Mouse (Mus musculus): ENCODE data around the gene Wdr34. TPM values are rescaled to one million over a fixed set of nuclear protein-coding genes. Genes with fewer than 3 reads are reported as not detected.
A peak's percentile ranks its signal among the peaks of the same experiment; 100 is the strongest.

Wdr34 gene
- polyA plus RNA-seq, 1 experiment from 2014 or later, result 42.5 TPM

DNA sequence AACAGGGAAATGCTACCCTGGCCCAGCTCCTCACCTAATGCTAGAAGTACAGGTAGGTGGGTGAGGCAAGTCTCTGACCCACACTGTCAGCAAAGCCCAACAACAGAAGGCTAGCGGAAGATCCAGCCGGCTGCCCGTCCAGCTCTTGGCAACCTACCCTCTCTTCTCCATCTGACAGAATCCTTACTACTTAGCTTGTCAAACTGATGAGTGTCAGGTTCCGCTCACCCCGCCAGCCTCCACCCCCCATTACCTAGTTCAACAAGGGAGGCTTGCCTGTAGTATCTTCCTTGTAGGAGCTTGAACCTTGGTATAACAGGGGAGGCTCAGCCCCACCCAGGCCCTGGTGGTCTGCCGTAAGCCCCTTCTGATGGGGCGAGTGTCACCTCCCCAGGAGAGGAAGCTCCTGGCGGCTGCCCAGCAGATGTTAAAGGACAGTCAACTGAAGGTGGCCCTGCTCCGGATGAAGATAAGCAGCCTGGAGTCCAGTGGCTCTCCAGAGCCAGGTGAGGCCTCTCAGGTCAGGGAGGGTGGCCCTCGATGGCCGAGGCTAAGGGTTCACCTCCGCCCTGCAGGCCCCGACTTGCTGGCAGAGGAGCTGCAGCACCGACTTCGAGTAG, 31.6 kb upstream of the Wdr34 start:
- H3K4me3 ChIP-seq (ENCODE audit: low read length), result no peak overlapping the region
- no peaks in the 10 kb centered on the region for H3K27me3 ChIP-seq (ENCODE audit: insufficient read depth, low read length)
- H3K9me3 ChIP-seq (ENCODE audit: low read length), result no peaks in the 10 kb centered on the region
- H3K4me2 ChIP-seq (replicated peaks; ENCODE audit: low read depth, low read length), result no peak overlapping the region
- ATAC-seq (ENCODE audit: low FRiP score, low TSS enrichment), result no peak
- H3K9ac ChIP-seq (replicated peaks; ENCODE audit: low read length), result no peak overlapping the region
- 84% methylated on average over 15 of the region's 15 CpGs for WGBS
- no peaks in the 10 kb centered on the region for H3K36me3 ChIP-seq (ENCODE audit: insufficient read depth, low read length)
- H3K27ac ChIP-seq (ENCODE audit: low read length), result no peak overlapping the region
- peaks cover 18% of the 10 kb centered on the region for H3K4me1 ChIP-seq (ENCODE audit: insufficient read depth, low read length)

DNA sequence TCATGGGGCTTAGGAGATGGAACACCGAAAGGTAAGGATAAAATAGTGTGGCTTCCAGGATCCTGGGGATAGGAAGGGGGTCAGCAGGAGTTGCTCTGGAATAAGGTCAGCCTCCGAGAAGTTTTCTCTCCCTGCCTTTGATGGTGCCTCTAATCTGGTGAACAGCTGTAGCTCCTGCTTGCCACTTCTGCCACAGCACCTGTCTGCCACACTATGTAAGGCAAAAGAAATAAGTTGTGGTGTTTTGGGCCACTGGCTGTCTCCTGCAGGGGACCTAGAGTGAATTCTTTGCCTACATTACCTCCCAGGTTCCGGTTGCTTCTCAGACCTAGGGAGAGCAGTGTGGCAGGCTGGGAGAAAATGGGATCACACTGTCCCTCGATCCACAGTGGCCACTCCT, 30.1 kb upstream of the Wdr34 start:
- H3K4me1 ChIP-seq (ENCODE audit: insufficient read depth, low read length), result peaks cover 14% of the 10 kb centered on the region
- H3K27ac ChIP-seq (ENCODE audit: low read length), result peak overlapping the region; percentile 84
- ATAC-seq (ENCODE audit: low FRiP score, low TSS enrichment), result no peak
- peak overlapping the region; percentile 93 for H3K4me2 ChIP-seq (replicated peaks; ENCODE audit: low read depth, low read length)
- H3K9me3 ChIP-seq (ENCODE audit: low read length), result no peaks in the 10 kb centered on the region
- H3K4me3 ChIP-seq (ENCODE audit: low read length), result peak overlapping the region; percentile 63
- WGBS, result 69% methylated on average over 4 of the region's 4 CpGs
- peaks cover 4% of the 10 kb centered on the region; the same call in 1 of the 2 replicates for H3K36me3 ChIP-seq (ENCODE audit: insufficient read depth, low read length)
- H3K27me3 ChIP-seq (ENCODE audit: insufficient read depth, low read length), result no peaks in the 10 kb centered on the region
- peak overlapping the region; percentile 66 for H3K9ac ChIP-seq (replicated peaks; ENCODE audit: low read length)

DNA sequence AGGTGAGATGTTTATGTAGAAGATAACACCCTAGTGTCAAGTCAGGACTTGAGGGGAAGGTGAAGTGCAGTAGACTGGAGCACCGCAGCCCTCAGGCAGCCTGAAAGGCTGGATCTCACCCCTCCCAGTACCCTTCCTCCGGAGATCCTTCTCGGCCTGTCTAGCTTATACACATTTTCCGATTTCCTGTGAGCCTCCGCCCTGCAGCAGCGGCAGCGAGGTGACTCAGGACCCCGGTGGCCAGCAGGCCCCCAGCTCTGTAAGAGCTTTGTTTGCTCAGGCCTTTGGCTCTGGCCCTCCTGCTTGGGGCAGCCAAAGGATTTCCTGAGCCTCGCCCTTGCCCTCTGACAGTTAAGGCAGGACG, 29.6 kb upstream of the Wdr34 start:
- ATAC-seq (ENCODE audit: low FRiP score, low TSS enrichment), result no peak; the same call in 1 of the 2 replicates
- no peaks in the 10 kb centered on the region for H3K9me3 ChIP-seq (ENCODE audit: low read length)
- peak overlapping the region; percentile 66 for H3K9ac ChIP-seq (replicated peaks; ENCODE audit: low read length)
- peaks cover 7% of the 10 kb centered on the region; the same call in 1 of the 2 replicates for H3K36me3 ChIP-seq (ENCODE audit: insufficient read depth, low read length)
- H3K4me2 ChIP-seq (replicated peaks; ENCODE audit: low read depth, low read length), result peak overlapping the region; percentile 93
- H3K27ac ChIP-seq (ENCODE audit: low read length), result peak overlapping the region; percentile 84
- peaks cover 14% of the 10 kb centered on the region for H3K4me1 ChIP-seq (ENCODE audit: insufficient read depth, low read length)
- WGBS, result 17% methylated on average over 10 of the region's 10 CpGs
- H3K4me3 ChIP-seq (ENCODE audit: low read length), result peak overlapping the region; percentile 63
- H3K27me3 ChIP-seq (ENCODE audit: insufficient read depth, low read length), result no peaks in the 10 kb centered on the region

DNA sequence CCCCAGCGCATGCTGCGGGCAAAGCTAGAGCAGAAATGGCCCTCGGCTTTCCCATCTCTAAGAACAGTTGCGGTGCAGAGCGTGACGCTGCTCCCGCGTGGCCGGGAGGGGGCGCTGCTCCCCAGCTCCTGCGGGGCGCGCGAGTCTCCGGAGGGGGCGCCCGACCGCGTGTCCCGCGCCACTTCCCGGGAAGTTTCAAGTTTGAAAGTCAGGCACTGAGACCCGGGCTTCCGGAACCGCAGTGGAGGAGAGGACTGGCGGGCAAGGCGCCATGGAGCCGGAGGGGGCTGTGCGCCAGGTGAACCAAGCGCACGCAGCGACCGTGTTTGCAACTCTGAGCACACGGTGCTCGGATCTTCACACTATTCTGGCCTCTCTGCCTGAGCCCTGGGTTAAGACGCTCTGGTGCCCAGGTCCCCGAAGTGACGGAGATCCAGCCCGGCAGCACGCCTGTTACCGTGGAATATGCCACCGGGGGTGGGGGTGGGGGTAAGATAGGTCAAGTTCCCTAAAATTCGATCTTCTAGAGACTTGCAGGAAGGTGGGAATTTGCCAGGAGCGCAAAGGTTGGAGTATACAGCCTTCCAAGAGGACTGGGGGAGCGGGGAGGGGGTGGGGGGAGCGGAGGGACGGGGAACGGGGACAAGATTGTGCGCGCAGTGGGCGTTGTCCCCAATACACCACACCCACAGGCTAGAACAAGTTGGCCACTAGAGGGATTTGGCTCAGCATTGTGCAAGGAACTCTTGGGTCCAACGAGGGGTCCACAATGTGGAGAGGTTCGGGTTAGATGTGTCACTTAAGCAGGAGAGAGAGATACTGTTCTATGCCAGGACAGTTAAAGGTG, 29.0 kb upstream of the Wdr34 start, which contains the start of gene Pkn3:
Pkn3 (plus strand) TSS at position 183 of the 847 bp plus-strand sequence.
- peak within 1 kb of the TSS; percentile 84 for H3K27ac ChIP-seq (ENCODE audit: low read length)
- H3K4me2 ChIP-seq (replicated peaks; ENCODE audit: low read depth, low read length), result peak within 1 kb of the TSS; percentile 93
- no peaks in the 10 kb centered on the region for H3K27me3 ChIP-seq (ENCODE audit: insufficient read depth, low read length)
- 0% methylated on average over 53 of the region's 53 CpGs for WGBS
- ATAC-seq (ENCODE audit: low FRiP score, low TSS enrichment), result peak; percentile 83
- H3K4me3 ChIP-seq (ENCODE audit: low read length), result peak within 1 kb of the TSS; percentile 63
- H3K4me1 ChIP-seq (ENCODE audit: insufficient read depth, low read length), result peaks cover 14% of the 10 kb centered on the region
- peak within 1 kb of the TSS; percentile 66 for H3K9ac ChIP-seq (replicated peaks; ENCODE audit: low read length)
- peaks cover 12% of the 10 kb centered on the region for H3K36me3 ChIP-seq (ENCODE audit: insufficient read depth, low read length)
- H3K9me3 ChIP-seq (ENCODE audit: low read length), result no peaks in the 10 kb centered on the region

DNA sequence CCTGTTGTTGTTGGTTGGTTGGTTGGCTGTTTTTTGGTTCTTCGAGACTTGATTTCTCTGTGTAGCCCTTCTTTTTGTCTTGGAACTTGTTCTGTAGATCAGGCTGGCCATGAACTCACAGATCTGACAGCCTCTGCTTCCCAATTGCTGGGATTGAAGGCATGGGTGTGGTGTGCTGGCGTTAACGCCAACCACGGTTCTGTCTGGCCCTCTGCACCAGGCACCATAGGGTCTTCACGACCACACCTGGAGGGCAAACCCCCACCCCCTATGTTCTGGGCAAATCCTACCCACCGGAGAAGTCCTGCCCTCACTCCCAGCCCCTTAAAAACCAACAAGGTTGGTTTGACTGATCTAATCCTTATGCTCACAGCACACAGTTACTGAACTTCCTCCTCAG, 28.3 kb upstream of the Wdr34 start:
- H3K9ac ChIP-seq (replicated peaks; ENCODE audit: low read length), result peak overlapping the region; percentile 42; the same call in 1 of the 2 replicates
- 68% methylated on average over 6 of the region's 6 CpGs for WGBS

DNA sequence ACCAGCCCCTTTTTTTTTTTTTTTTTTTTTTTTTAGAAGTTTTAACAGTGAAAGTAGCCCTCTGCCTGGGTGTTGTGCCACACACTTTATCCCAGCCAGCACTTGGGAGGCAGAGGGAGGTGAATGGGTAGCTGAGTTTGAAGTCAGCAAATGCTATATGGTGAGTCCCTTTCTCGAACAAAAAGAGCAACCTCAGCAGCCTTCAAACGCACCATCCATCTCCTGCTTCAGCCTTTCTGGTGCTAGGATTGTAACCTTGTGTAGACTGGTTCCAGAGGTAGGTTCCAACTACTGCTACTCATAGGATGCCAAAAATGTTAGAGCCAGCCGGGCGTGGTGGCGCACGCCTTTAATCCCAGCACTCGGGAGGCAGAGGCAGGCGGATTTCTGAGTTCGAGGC, 27.8 kb upstream of the Wdr34 start:
- no peak for ATAC-seq (ENCODE audit: low FRiP score, low TSS enrichment)
- H3K9me3 ChIP-seq (ENCODE audit: low read length), result no peaks in the 10 kb centered on the region

More for the DNA sequence above, 28.3 kb upstream of the Wdr34 start:
- Histone ChIP-seq H3K27ac (ENCODE audit: low read length) (peak overlapping the region; percentile 84), H3K9me3 (ENCODE audit: low read length) (no peaks in the 10 kb centered on the region), H3K27me3 (ENCODE audit: insufficient read depth, low read length) (no peaks in the 10 kb centered on the region), H3K4me3 (ENCODE audit: low read length) (peak overlapping the region; percentile 63), H3K4me1 (ENCODE audit: insufficient read depth, low read length) (peaks cover 14% of the 10 kb centered on the region), H3K36me3 (ENCODE audit: insufficient read depth, low read length) (peaks cover 16% of the 10 kb centered on the region), H3K4me2 (replicated peaks; ENCODE audit: low read depth, low read length) (peak overlapping the region; percentile 93)
- ATAC-seq (ENCODE audit: low FRiP score, low TSS enrichment), result peak; percentile 29

DNA sequence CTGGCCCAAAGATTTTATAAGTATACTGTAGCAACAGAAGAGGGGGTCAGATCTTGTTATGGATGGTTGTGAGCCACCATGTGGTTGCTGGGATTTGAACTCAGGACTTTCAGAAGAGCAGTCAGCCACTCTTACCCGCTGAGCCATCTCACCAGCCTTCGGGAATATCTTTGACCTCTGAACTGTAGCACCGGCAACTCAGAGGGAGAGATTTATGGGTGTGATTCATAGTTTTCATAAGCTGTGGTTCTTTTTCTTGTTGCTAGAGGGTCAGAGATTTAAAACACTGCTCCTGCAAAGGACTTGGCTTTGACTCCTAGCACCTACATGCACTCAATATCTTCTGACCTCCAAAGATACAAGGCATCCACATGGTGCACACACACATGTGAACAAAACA, 26.9 kb upstream of the Wdr34 start:
- WGBS, result 39% methylated on average over 3 of the region's 3 CpGs
- H3K9ac ChIP-seq (replicated peaks; ENCODE audit: low read length), result no peak overlapping the region
- H3K36me3 ChIP-seq (ENCODE audit: insufficient read depth, low read length), result peaks cover 20% of the 10 kb centered on the region
- peaks cover 14% of the 10 kb centered on the region for H3K4me1 ChIP-seq (ENCODE audit: insufficient read depth, low read length)
- no peak for ATAC-seq (ENCODE audit: low FRiP score, low TSS enrichment)
- no peak overlapping the region for H3K4me3 ChIP-seq (ENCODE audit: low read length)
- H3K4me2 ChIP-seq (replicated peaks; ENCODE audit: low read depth, low read length), result no peak overlapping the region
- H3K9me3 ChIP-seq (ENCODE audit: low read length), result no peaks in the 10 kb centered on the region
- no peak overlapping the region for H3K27ac ChIP-seq (ENCODE audit: low read length)
- no peaks in the 10 kb centered on the region for H3K27me3 ChIP-seq (ENCODE audit: insufficient read depth, low read length)

More for the DNA sequence above, 27.8 kb upstream of the Wdr34 start:
- H3K27ac ChIP-seq (ENCODE audit: low read length), result no peak overlapping the region
- H3K27me3 ChIP-seq (ENCODE audit: insufficient read depth, low read length), result no peaks in the 10 kb centered on the region
- peaks cover 14% of the 10 kb centered on the region for H3K4me1 ChIP-seq (ENCODE audit: insufficient read depth, low read length)
- no peak overlapping the region for H3K4me3 ChIP-seq (ENCODE audit: low read length)
- no peak overlapping the region for H3K4me2 ChIP-seq (replicated peaks; ENCODE audit: low read depth, low read length)
- H3K36me3 ChIP-seq (ENCODE audit: insufficient read depth, low read length), result peaks cover 18% of the 10 kb centered on the region
- H3K9ac ChIP-seq (replicated peaks; ENCODE audit: low read length), result no peak overlapping the region
- 91% methylated on average over 8 of the region's 9 CpGs for WGBS

DNA sequence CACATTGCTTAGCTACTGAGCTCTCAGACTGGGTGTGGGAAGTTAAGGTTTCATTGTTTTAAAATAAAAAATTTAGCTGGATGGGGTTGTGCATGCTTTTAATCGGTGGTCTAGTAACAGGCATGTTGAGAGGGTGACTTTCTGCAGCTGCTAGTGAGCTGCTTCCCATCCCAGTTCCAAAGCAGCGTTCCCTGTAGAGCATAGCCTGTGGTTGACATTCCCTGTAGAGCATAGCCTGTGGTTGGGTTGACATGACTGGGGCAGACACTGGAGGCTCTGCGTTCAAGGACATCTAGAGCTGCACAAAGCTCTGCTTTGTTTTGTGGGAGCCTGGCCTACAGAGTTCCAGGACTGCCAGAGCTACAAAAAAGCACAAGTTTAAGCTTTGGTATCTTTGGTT, 24.6 kb upstream of the Wdr34 start:
- H3K9me3 ChIP-seq (ENCODE audit: low read length), result no peaks in the 10 kb centered on the region
- peaks cover 41% of the 10 kb centered on the region for H3K36me3 ChIP-seq (ENCODE audit: insufficient read depth, low read length)
- H3K4me3 ChIP-seq (ENCODE audit: low read length), result no peak overlapping the region
- H3K4me1 ChIP-seq (ENCODE audit: insufficient read depth, low read length), result peaks cover 11% of the 10 kb centered on the region
- WGBS, result 83% methylated on average over 3 of the region's 3 CpGs
- no peak overlapping the region for H3K4me2 ChIP-seq (replicated peaks; ENCODE audit: low read depth, low read length)
- H3K9ac ChIP-seq (replicated peaks; ENCODE audit: low read length), result no peak overlapping the region
- ATAC-seq (ENCODE audit: low FRiP score, low TSS enrichment), result no peak
- H3K27me3 ChIP-seq (ENCODE audit: insufficient read depth, low read length), result no peaks in the 10 kb centered on the region
- no peak overlapping the region for H3K27ac ChIP-seq (ENCODE audit: low read length)

DNA sequence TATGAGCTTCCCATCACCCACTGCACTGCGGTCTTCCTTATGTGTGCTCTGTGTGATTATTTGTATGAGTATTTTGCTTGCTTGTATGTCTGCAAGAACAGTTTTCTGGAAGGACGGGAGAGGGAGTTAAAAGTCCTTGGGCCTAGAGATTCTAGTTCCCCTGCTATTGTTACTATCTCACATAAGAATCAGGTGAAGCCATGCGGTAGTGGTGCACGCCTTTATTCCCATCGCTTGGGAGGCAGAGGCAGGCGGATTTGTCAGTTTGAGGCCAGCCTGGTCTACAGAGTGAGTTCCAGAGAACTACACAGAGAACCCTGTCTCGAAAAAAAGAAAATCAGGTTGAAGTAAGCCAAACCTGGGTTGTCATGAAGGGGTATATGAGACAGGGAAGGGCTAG, 24.2 kb upstream of the Wdr34 start:
- Histone ChIP-seq H3K36me3 (ENCODE audit: insufficient read depth, low read length) (peaks cover 42% of the 10 kb centered on the region), H3K4me3 (ENCODE audit: low read length) (no peak overlapping the region), H3K4me1 (ENCODE audit: insufficient read depth, low read length) (peaks cover 12% of the 10 kb centered on the region), H3K4me2 (replicated peaks; ENCODE audit: low read depth, low read length) (no peak overlapping the region), H3K9me3 (ENCODE audit: low read length) (no peaks in the 10 kb centered on the region), H3K9ac (replicated peaks; ENCODE audit: low read length) (no peak overlapping the region), H3K27me3 (ENCODE audit: insufficient read depth, low read length) (no peaks in the 10 kb centered on the region), H3K27ac (ENCODE audit: low read length) (no peak overlapping the region)
- 81% methylated on average over 7 of the region's 7 CpGs for WGBS
- ATAC-seq (ENCODE audit: low FRiP score, low TSS enrichment), result no peak

DNA sequence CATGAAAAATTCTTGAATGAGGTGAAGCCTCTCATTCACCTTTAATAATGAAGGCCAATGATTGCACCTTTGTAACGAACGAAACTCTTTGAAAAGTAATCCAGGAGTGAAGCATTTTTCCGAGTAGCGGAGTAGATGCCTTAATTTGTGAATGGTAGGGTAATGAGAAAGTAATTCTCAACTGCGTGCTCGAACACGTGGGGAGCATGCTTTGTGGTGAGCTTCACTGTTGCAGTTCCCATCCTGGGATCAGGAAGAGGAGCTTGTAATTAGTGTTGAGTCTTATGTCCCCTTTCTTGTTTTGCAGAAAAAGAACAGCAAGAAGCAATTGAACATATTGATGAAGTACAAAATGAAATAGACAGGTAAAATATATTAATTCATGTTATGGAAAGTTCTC, 19.3 kb upstream of the Wdr34 start:
- H3K9me3 ChIP-seq (ENCODE audit: low read length), result no peaks in the 10 kb centered on the region
- H3K4me2 ChIP-seq (replicated peaks; ENCODE audit: low read depth, low read length), result peak overlapping the region; percentile 78
- ATAC-seq (ENCODE audit: low FRiP score, low TSS enrichment), result no peak
- peaks cover 35% of the 10 kb centered on the region for H3K4me1 ChIP-seq (ENCODE audit: insufficient read depth, low read length)
- H3K27ac ChIP-seq (ENCODE audit: low read length), result no peak overlapping the region
- 10% methylated on average over 7 of the region's 7 CpGs for WGBS
- peak overlapping the region; percentile 100 for H3K9ac ChIP-seq (replicated peaks; ENCODE audit: low read length)
- H3K4me3 ChIP-seq (ENCODE audit: low read length), result peak overlapping the region; percentile 99
- no peaks in the 10 kb centered on the region for H3K27me3 ChIP-seq (ENCODE audit: insufficient read depth, low read length)
- H3K36me3 ChIP-seq (ENCODE audit: insufficient read depth, low read length), result peaks cover 33% of the 10 kb centered on the region

All from kidney, embryonic 16.5 days (tissue).